Mouse (Mus musculus) spleen, postnatal 14 days (tissue): ENCODE measurements around the gene Spag9.
A peak's percentile ranks its signal among the peaks of the same experiment; 100 is the strongest.

ENCODE experiments used
- DNase-seq, 2 experiments: peaks; one replicate each; pipeline ENCODE4 v3.0.0; 2021 to 2022; ENCODE audit warnings: low spot score in 2 of 2

The Spag9 gene

GRCm38 (mm10) chr11:94133344-94133955 is 137.6 kb downstream of the Spag9 start:
- DNase-seq, result peak; percentile 67 to 81

GRCm38 (mm10) chr11:94134076-94134838 is 138.4 kb downstream of the Spag9 start:
- DNase-seq, result no peak

- DNase-seq, result no peak
These were observed 139.7 kb downstream of the Spag9 start for GRCm38 (mm10) chr11:94135581-94136001.

GRCm38 (mm10) chr11:94136656-94137055 is 140.8 kb downstream of the Spag9 start:
- DNase-seq, result no peak

GRCm38 (mm10) chr11:94137326-94138061 is 141.6 kb downstream of the Spag9 start:
- no peak for DNase-seq

- no peak for DNase-seq
These were observed 142.7 kb downstream of the Spag9 start for GRCm38 (mm10) chr11:94138411-94139231.

GRCm38 (mm10) chr11:94139232-94139620 is 143.3 kb downstream of the Spag9 start:
- no peak for DNase-seq

GRCm38 (mm10) chr11:94140540-94140939 is 144.6 kb downstream of the Spag9 start:
- no peak for DNase-seq

GRCm38 (mm10) chr11:94141564-94141963 is 145.7 kb downstream of the Spag9 start:
- no peak for DNase-seq

- DNase-seq, result no peak
These were observed 147.4 kb downstream of the Spag9 start for GRCm38 (mm10) chr11:94143336-94143735.

GRCm38 (mm10) chr11:94144771-94145539 is 149.1 kb downstream of the Spag9 start:
- no peak for DNase-seq

- DNase-seq, result no peak
These were observed 150.2 kb downstream of the Spag9 start for GRCm38 (mm10) chr11:94146049-94146605.

- no peak for DNase-seq
These were observed 151.0 kb downstream of the Spag9 start for GRCm38 (mm10) chr11:94146733-94147485.

GRCm38 (mm10) chr11:94148105-94148696 is 152.3 kb downstream of the Spag9 start:
- DNase-seq, result no peak

- no peak for DNase-seq
These were observed 153.1 kb downstream of the Spag9 start for GRCm38 (mm10) chr11:94148931-94149491.

GRCm38 (mm10) chr11:94149509-94150259 is 153.8 kb downstream of the Spag9 start:
- no peak for DNase-seq

- no peak for DNase-seq
These were observed 154.9 kb downstream of the Spag9 start for GRCm38 (mm10) chr11:94150519-94151470.
